Mouse (Mus musculus) pancreas, adult 10 weeks (tissue): Measurements from ENCODE around the gene Gigyf2. TPM values are rescaled to one million over a fixed set of nuclear protein-coding genes. Genes with fewer than 3 reads are reported as not detected.

ENCODE experiments used
- polyA plus RNA-seq: library from polyadenylated mRNA; stranded (reverse); fragments of 350-450 nt; fragmentation: Illumina TruSeq; extraction: RNeasy Lipid Tissue Mini Kit (QIAGEN cat#74804); gene quantifications from one replicate; pipeline ENCODE4 v1.2.3, GENCODE M21; 2015; ENCODE audit warnings: low read depth, low replicate concordance; ENCODE audit not compliant: insufficient read depth

Gigyf2 gene
- polyA plus RNA-seq: 20.3 TPM

DNA sequence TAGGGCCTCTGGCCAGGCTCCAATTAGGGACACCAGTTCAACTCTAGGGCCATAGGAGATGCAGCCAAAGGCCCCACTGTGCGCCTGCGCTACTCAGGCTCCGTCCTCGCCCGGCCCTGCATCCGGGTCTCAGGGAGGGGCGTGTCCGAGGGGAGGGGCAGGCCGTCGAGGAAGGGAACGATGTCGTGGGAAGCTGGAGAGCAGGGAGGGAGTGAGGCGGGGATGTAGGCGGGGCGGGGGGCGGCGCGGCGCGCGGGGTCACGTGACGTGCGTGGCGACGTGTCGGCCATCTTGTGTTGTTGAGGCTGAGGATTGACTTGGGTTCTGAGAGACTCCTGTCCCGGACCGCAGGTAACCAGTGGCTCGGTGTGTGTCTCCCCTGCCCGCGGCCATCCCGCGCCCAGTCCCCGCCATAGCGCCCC, at the start of gene Gigyf2:
Gene Gigyf2, plus strand, starts transcription at position 257 of the 422 bp plus-strand sequence.

DNA sequence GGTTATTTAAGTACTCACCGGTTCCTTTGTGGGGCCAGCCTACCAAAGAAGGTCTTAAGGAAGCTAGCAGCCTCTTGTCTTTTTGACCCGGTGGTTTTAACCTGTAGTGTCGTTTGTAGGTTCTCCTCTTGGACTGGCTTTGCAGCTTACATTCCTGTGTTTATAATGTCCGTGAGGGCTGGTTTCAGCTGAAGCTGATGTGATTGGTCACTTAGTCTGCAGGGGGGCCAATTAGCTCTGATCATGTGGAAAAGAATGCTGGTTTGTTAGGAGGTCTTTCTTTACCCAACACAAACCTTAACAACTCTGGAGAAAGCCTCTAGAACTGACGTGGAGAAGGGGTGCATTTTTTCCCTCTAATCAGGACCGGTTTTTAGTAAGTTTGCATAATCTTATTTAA, 67.8 kb downstream of the Gigyf2 start, which contains the start of gene Kcnj13:
Gene Kcnj13, minus strand, starts transcription at position 136 of the 400 bp plus-strand sequence.

DNA sequence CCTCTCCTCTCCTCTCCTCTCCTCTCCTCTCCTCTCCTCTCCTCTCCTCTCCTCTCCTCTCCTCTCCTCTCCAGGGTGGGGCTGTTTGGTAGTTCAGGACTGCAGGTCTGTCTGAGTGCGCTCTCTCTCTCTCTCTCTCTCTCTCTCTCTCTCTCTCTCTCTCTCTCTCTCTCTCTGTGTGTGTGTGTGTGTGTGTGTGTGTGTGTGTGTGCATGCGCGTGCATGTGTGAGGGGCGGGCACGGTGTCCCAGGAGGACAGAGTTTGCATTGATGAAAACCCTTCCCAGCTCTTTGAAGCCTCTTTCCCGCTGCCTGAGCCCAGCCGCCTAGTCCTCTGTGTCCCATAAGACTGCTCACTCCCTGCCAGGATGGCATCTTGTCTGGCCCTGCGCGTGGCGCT, 143.2 kb downstream of the Gigyf2 start, which contains the start of gene Snorc:
Gene Snorc, plus strand, starts transcription at position 301 of the 400 bp plus-strand sequence.

Other genes with a start within 250 kb of the Gigyf2 start
- not detected for gene Alppl2, start 237.1 kb upstream of the Gigyf2 start, polyA plus RNA-seq
- gene Alpi, start 225.4 kb upstream of the Gigyf2 start, polyA plus RNA-seq: not detected
- gene Akp3, start 202.0 kb upstream of the Gigyf2 start, polyA plus RNA-seq: not detected
- gene Ecel1, start 170.5 kb upstream of the Gigyf2 start, polyA plus RNA-seq: not detected
- gene Prss56, start 143.7 kb upstream of the Gigyf2 start, polyA plus RNA-seq: not detected
- gene Chrnd, start 136.4 kb upstream of the Gigyf2 start, polyA plus RNA-seq: not detected
- not detected for gene Chrng, start 122.3 kb upstream of the Gigyf2 start, polyA plus RNA-seq
- 11.6 TPM for gene Eif4e2, start 113.1 kb upstream of the Gigyf2 start, polyA plus RNA-seq
- gene Efhd1, start 62.6 kb upstream of the Gigyf2 start, polyA plus RNA-seq: 4.9 TPM
- gene Kcnj13, start 67.7 kb downstream of the Gigyf2 start, polyA plus RNA-seq: not detected
- not detected for gene Snorc, start 143.3 kb downstream of the Gigyf2 start, polyA plus RNA-seq
- gene Neu2, start 182.9 kb downstream of the Gigyf2 start, polyA plus RNA-seq: 3.0 TPM
- gene Ngef, start 246.9 kb downstream of the Gigyf2 start, polyA plus RNA-seq: 2.5 TPM